ENCODE assay signal across 17 mouse cellular contexts in the genomic region with DNA sequence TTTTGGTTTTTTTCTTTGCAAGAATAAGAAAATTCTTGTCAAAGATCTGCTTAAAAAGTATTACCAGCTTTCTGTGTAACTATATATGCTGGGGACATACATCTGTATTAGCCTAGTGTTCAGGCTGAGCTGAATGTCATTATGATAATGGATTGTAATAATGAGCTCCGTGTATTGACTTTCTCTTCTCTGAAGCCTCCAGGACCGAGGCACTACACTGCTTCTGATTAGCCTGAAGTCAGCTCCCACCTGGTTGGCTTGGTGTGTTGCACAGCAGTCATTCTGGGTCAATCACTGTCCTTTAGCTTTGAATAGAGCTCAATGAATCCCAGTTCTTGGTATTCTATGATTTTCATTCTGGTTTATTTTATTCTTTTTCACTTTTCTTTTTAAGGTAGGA.
"Had no signal": no experiment of that assay in that cellular context is flagged by ENCODE, and none has a peak within 500 bp of the region (broad histone marks: within the 10 kb centered on the region; RNA-seq: fewer than 3 reads in every experiment).

No protein-coding gene starts in this region.

- H3K27ac ChIP-seq: liver, embryonic 13.5 days; liver, embryonic 15.5 days; lung, embryonic 15.5 days; macrophage; neural tube, embryonic 12.5 days; stomach, embryonic 15.5 days; stomach, postnatal 0 days had no signal

- H3K4me2 ChIP-seq: liver, embryonic 13.5 days; liver, embryonic 15.5 days; lung, embryonic 15.5 days; neural tube, embryonic 12.5 days; stomach, embryonic 15.5 days had no signal

- H3K27me3 ChIP-seq: liver, embryonic 13.5 days; liver, embryonic 15.5 days; lung, embryonic 15.5 days; megakaryocyte, embryonic 14.5 days; neural tube, embryonic 12.5 days; stomach, embryonic 15.5 days had no signal

- H3K9ac ChIP-seq: liver, embryonic 13.5 days; liver, embryonic 15.5 days; liver, postnatal 0 days; lung, embryonic 15.5 days; neural tube, embryonic 12.5 days; stomach, embryonic 15.5 days had no signal

- ATAC-seq: liver, postnatal 0 days; lung, postnatal 0 days had no signal

- H3K9me3 ChIP-seq: liver, embryonic 13.5 days; liver, embryonic 15.5 days; lung, embryonic 15.5 days; megakaryocyte, embryonic 14.5 days; neural tube, embryonic 12.5 days; stomach, embryonic 15.5 days had no signal

- DNase-seq: liver, embryonic 13.5 days; liver, postnatal 0 days; lung, adult 2 months; lung, postnatal 14 days; lung, postnatal 36 days; right cerebral cortex, postnatal 14 days; thymus, adult 2 months; thymus, postnatal 25 days; thymus, postnatal 4 days had no signal

- H3K4me3 ChIP-seq: liver, embryonic 13.5 days; liver, embryonic 15.5 days; lung, embryonic 15.5 days; megakaryocyte, embryonic 14.5 days; neural tube, embryonic 12.5 days; stomach, embryonic 15.5 days had no signal

- H3K36me3 ChIP-seq: liver, embryonic 13.5 days; liver, embryonic 15.5 days; lung, embryonic 15.5 days; neural tube, embryonic 12.5 days; stomach, embryonic 15.5 days had no signal

- H3K4me1 ChIP-seq: liver, embryonic 13.5 days; liver, embryonic 15.5 days; lung, embryonic 15.5 days; megakaryocyte, embryonic 14.5 days; neural tube, embryonic 12.5 days; stomach, embryonic 15.5 days had no signal
